Mouse (Mus musculus): Measurements from ENCODE around the gene Cyb5r1. TPM values are rescaled to one million over a fixed set of nuclear protein-coding genes. Genes with fewer than 3 reads are reported as not detected.
A peak's percentile ranks its signal among the peaks of the same experiment; 100 is the strongest.
"Not testable (repeated sequence)": the region's sequence is repeated elsewhere in the genome, so short reads cannot be mapped to it uniquely, and the experiment has no call there.

Cyb5r1 gene
- polyA plus RNA-seq, 1 experiment from 2014 or later = 18.3 TPM

DNA sequence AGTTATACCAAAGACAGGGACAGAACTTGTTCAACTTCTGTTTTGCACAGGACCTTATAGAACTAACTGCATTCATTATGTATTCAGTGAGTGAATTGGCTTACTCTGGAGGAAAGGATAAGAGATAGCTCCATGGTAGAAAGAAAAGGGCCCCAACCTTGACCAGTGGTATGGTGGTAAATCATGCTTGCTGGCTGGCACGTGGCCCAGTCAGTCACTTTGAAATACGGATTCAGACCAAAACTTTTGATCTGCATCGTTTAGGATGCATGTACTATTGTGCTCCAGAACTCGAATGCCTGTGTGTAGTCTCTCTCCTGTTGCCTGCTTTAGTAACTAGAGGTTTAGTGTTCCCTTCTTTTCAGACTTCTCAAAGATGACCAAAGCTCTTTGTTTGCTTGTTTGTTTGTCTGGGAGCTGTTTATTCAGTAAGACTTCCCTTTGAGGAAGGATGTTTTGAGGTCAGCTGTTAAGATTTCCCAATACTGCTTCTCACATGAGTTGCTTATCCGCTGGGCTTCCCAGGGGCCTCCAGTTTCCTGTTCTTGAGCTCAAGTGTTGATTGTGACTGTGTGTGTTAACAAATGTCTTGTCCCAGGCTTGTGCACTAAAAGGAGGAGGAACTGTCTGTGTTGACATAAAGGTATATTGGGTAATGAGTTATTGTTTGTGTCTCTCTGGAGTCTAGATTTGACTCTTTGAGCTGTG is 14.5 kb downstream of the Cyb5r1 start:
- peak overlapping the region; percentile 88 for H3K4me3 ChIP-seq (ENCODE audit: low read depth, low read length)
- 13% methylated on average over 5 of the region's 5 CpGs for WGBS (ENCODE audit: insufficient replicate concordance)
- peak overlapping the region; percentile 71 for H3K4me2 ChIP-seq (ENCODE audit: low read depth, low read length)
- H3K36me3 ChIP-seq (ENCODE audit: control insufficient read depth, insufficient read depth) = peaks cover 20% of the 10 kb centered on the region
- H3K27ac ChIP-seq (ENCODE audit: low read length) = peak overlapping the region; percentile 78
- H3K4me1 ChIP-seq (ENCODE audit: control insufficient read depth, low read depth, low read length) = peaks cover 81% of the 10 kb centered on the region
- H3K9me3 ChIP-seq (replicated peaks; ENCODE audit: control insufficient read depth, low read length) = no peaks in the 10 kb centered on the region
- H3K27me3 ChIP-seq (ENCODE audit: control insufficient read depth, insufficient read depth, low read depth, low read length) = no peaks in the 10 kb centered on the region
- no peak for ATAC-seq (ENCODE audit: low read depth)
- H3K9ac ChIP-seq (ENCODE audit: low read depth, low read length) = peak overlapping the region; percentile 42

- Histone ChIP-seq H3K9me3 (replicated peaks; ENCODE audit: control insufficient read depth, low read length) (no peaks in the 10 kb centered on the region), H3K4me1 (ENCODE audit: control insufficient read depth, low read depth, low read length) (peaks cover 82% of the 10 kb centered on the region), H3K27me3 (ENCODE audit: control insufficient read depth, insufficient read depth, low read depth, low read length) (no peaks in the 10 kb centered on the region), H3K4me2 (ENCODE audit: low read depth, low read length) (peak overlapping the region; percentile 44), H3K9ac (ENCODE audit: low read depth, low read length) (peak overlapping the region; percentile 12), H3K27ac (ENCODE audit: low read length) (peak overlapping the region; percentile 88), H3K36me3 (ENCODE audit: control insufficient read depth, insufficient read depth) (peaks cover 47% of the 10 kb centered on the region), H3K4me3 (ENCODE audit: low read depth, low read length) (0 out of 2 replicates have a peak overlapping the region, but pooled peaks have one; percentile 1)
- 47% methylated on average over 10 of the region's 10 CpGs for WGBS (ENCODE audit: insufficient replicate concordance)
- peak; percentile 73 for ATAC-seq (ENCODE audit: low read depth)
Measured at GRCm38 (mm10) chr1:134423911-134424310, 18.6 kb downstream of the Cyb5r1 start.

- ATAC-seq (ENCODE audit: low read depth) = peak; percentile 99
- H3K4me1 ChIP-seq (ENCODE audit: control insufficient read depth, low read depth, low read length) = peaks cover 58% of the 10 kb centered on the region
- peak overlapping the region; percentile 54 for H3K4me2 ChIP-seq (ENCODE audit: low read depth, low read length)
- peaks cover 66% of the 10 kb centered on the region for H3K36me3 ChIP-seq (ENCODE audit: control insufficient read depth, insufficient read depth)
- WGBS (ENCODE audit: insufficient replicate concordance) = 18% methylated on average over 5 of the region's 5 CpGs
- H3K4me3 ChIP-seq (ENCODE audit: low read depth, low read length) = no peak overlapping the region
- peak overlapping the region; percentile 93 for H3K27ac ChIP-seq (ENCODE audit: low read length)
- H3K9ac ChIP-seq (ENCODE audit: low read depth, low read length) = peak overlapping the region; percentile 54
- no peaks in the 10 kb centered on the region for H3K9me3 ChIP-seq (replicated peaks; ENCODE audit: control insufficient read depth, low read length)
- no peaks in the 10 kb centered on the region for H3K27me3 ChIP-seq (ENCODE audit: control insufficient read depth, insufficient read depth, low read depth, low read length)
Measured at GRCm38 (mm10) chr1:134426289-134426688, 20.9 kb downstream of the Cyb5r1 start.

DNA sequence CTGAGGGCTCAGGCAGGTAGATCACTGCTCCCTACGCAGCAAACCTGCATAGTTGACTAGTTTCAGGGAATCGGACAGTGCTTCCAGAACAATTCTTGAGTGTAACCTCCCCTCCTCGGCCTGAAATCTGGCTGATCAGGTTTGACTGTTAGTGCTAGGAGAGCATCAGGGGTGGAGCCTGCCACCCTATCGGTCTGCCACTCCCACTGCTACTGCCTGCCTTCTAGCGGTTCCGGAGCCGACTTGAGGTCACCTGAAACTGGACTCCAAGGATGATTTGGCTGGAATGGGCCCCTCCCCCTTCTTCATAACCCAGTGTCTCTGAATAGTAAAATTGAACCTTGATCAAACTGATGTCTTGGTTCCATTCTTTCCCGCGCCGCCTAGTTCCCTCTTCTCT is 27.6 kb downstream of the Cyb5r1 start:
- no peaks in the 10 kb centered on the region for H3K9me3 ChIP-seq (replicated peaks; ENCODE audit: control insufficient read depth, low read length)
- no peak overlapping the region for H3K4me2 ChIP-seq (ENCODE audit: low read depth, low read length)
- peaks cover 49% of the 10 kb centered on the region for H3K36me3 ChIP-seq (ENCODE audit: control insufficient read depth, insufficient read depth)
- ATAC-seq (ENCODE audit: low read depth) = no peak
- no peak overlapping the region for H3K9ac ChIP-seq (ENCODE audit: low read depth, low read length)
- H3K27ac ChIP-seq (ENCODE audit: low read length) = no peak overlapping the region
- WGBS (ENCODE audit: insufficient replicate concordance) = 82% methylated on average over 10 of the region's 10 CpGs
- peaks cover 15% of the 10 kb centered on the region for H3K4me1 ChIP-seq (ENCODE audit: control insufficient read depth, low read depth, low read length)
- H3K4me3 ChIP-seq (ENCODE audit: low read depth, low read length) = no peak overlapping the region
- no peaks in the 10 kb centered on the region for H3K27me3 ChIP-seq (ENCODE audit: control insufficient read depth, insufficient read depth, low read depth, low read length)

DNA sequence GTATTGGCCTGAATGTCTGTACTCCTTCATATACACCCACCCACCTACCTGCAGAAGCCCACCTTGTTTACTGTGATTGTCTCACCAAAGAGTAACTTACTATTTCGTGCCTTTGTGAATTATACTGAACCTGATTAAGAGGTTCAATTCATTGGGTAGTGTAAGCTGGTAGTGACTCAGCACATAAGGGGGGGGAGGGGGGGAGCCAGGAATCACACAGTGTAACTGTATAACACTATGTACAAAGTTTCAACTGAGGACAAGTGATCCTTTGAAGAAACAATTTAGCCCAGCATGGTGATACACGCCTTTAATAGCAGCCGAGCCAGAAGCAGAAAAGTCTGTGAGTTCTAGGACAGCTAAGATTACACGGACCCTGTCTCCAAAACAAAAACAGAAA is 28.1 kb downstream of the Cyb5r1 start:
- Histone ChIP-seq H3K9me3 (replicated peaks; ENCODE audit: control insufficient read depth, low read length) (no peaks in the 10 kb centered on the region), H3K36me3 (ENCODE audit: control insufficient read depth, insufficient read depth) (peaks cover 44% of the 10 kb centered on the region), H3K4me2 (ENCODE audit: low read depth, low read length) (no peak overlapping the region), H3K4me3 (ENCODE audit: low read depth, low read length) (no peak overlapping the region), H3K27me3 (ENCODE audit: control insufficient read depth, insufficient read depth, low read depth, low read length) (no peaks in the 10 kb centered on the region), H3K9ac (ENCODE audit: low read depth, low read length) (no peak overlapping the region), H3K4me1 (ENCODE audit: control insufficient read depth, low read depth, low read length) (peaks cover 14% of the 10 kb centered on the region), H3K27ac (ENCODE audit: low read length) (no peak overlapping the region)
- WGBS (ENCODE audit: insufficient replicate concordance) = 76% methylated on average over 4 of the region's 4 CpGs
- no peak for ATAC-seq (ENCODE audit: low read depth)

- Histone ChIP-seq H3K9ac (ENCODE audit: low read depth, low read length) (no peak overlapping the region), H3K4me1 (ENCODE audit: control insufficient read depth, low read depth, low read length) (peaks cover 14% of the 10 kb centered on the region), H3K36me3 (ENCODE audit: control insufficient read depth, insufficient read depth) (peaks cover 29% of the 10 kb centered on the region), H3K27me3 (ENCODE audit: control insufficient read depth, insufficient read depth, low read depth, low read length) (no peaks in the 10 kb centered on the region), H3K27ac (ENCODE audit: low read length) (no peak overlapping the region), H3K4me2 (ENCODE audit: low read depth, low read length) (peak overlapping the region; percentile 13; the same call in 1 of the 2 replicates), H3K9me3 (replicated peaks; ENCODE audit: control insufficient read depth, low read length) (no peaks in the 10 kb centered on the region), H3K4me3 (ENCODE audit: low read depth, low read length) (no peak overlapping the region)
- ATAC-seq (ENCODE audit: low read depth) = no peak
- 28% methylated on average over 4 of the region's 4 CpGs for WGBS (ENCODE audit: insufficient replicate concordance)
Measured at GRCm38 (mm10) chr1:134435414-134435813, 30.1 kb downstream of the Cyb5r1 start.

GRCm38 (mm10) chr1:134440437-134440836 is 35.1 kb downstream of the Cyb5r1 start:
- Histone ChIP-seq H3K27ac (ENCODE audit: low read length) (no peak overlapping the region), H3K9me3 (replicated peaks; ENCODE audit: control insufficient read depth, low read length) (no peaks in the 10 kb centered on the region), H3K4me3 (ENCODE audit: low read depth, low read length) (no peak overlapping the region), H3K4me1 (ENCODE audit: control insufficient read depth, low read depth, low read length) (peaks cover 5% of the 10 kb centered on the region), H3K27me3 (ENCODE audit: control insufficient read depth, insufficient read depth, low read depth, low read length) (no peaks in the 10 kb centered on the region), H3K9ac (ENCODE audit: low read depth, low read length) (no peak overlapping the region), H3K36me3 (ENCODE audit: control insufficient read depth, insufficient read depth) (no peaks in the 10 kb centered on the region), H3K4me2 (ENCODE audit: low read depth, low read length) (no peak overlapping the region)
- ATAC-seq (ENCODE audit: low read depth) = no peak
- 59% methylated on average over 6 of the region's 6 CpGs for WGBS (ENCODE audit: insufficient replicate concordance)

GRCm38 (mm10) chr1:134441737-134442136 is 36.4 kb downstream of the Cyb5r1 start:
- H3K4me3 ChIP-seq (ENCODE audit: low read depth, low read length); H3K4me2 ChIP-seq (ENCODE audit: low read depth, low read length); H3K9me3 ChIP-seq (replicated peaks; ENCODE audit: control insufficient read depth, low read length); H3K36me3 ChIP-seq (ENCODE audit: control insufficient read depth, insufficient read depth); ATAC-seq (ENCODE audit: low read depth); H3K4me1 ChIP-seq (ENCODE audit: control insufficient read depth, low read depth, low read length); H3K27ac ChIP-seq (ENCODE audit: low read length); H3K9ac ChIP-seq (ENCODE audit: low read depth, low read length); H3K27me3 ChIP-seq (ENCODE audit: control insufficient read depth, insufficient read depth, low read depth, low read length): not testable (repeated sequence)
- WGBS (ENCODE audit: insufficient replicate concordance) = 89% methylated on average over 7 of the region's 10 CpGs

GRCm38 (mm10) chr1:134442394-134442793 is 37.0 kb downstream of the Cyb5r1 start:
- 85% methylated on average over 3 of the region's 3 CpGs for WGBS (ENCODE audit: insufficient replicate concordance)
- Histone ChIP-seq H3K4me2 (ENCODE audit: low read depth, low read length) (no peak overlapping the region), H3K27ac (ENCODE audit: low read length) (no peak overlapping the region), H3K4me3 (ENCODE audit: low read depth, low read length) (no peak overlapping the region), H3K4me1 (ENCODE audit: control insufficient read depth, low read depth, low read length) (peaks cover 3% of the 10 kb centered on the region; the same call in 1 of the 2 replicates), H3K27me3 (ENCODE audit: control insufficient read depth, insufficient read depth, low read depth, low read length) (no peaks in the 10 kb centered on the region), H3K9me3 (replicated peaks; ENCODE audit: control insufficient read depth, low read length) (no peaks in the 10 kb centered on the region), H3K9ac (ENCODE audit: low read depth, low read length) (no peak overlapping the region), H3K36me3 (ENCODE audit: control insufficient read depth, insufficient read depth) (no peaks in the 10 kb centered on the region)
- ATAC-seq (ENCODE audit: low read depth) = no peak
